Comparison of ENCODE assay signal across 12 mouse cellular contexts in genomic region chr8:84738715-84739400, GRCm38 (mm10). TPM values are rescaled to one million over a fixed set of nuclear protein-coding genes. Genes with fewer than 3 reads are reported as not detected.
DNase-seq lines count a peak whose midpoint lies in the region; ATAC-seq lines count a peak whose summit lies in the region.
"Had no signal": no experiment of that assay in that cellular context is flagged by ENCODE, and none has a peak within 500 bp of the region (broad histone marks: within the 10 kb centered on the region; RNA-seq: fewer than 3 reads in every experiment).

No protein-coding gene starts in this region.

- H3K4me2 ChIP-seq in midbrain, embryonic 11.5 days = no peak overlapping the region
- no peak overlapping the region for H3K4me2 ChIP-seq in midbrain, embryonic 15.5 days
- H3K4me2 ChIP-seq in hindbrain, embryonic 15.5 days = peak overlapping the region; percentile 43
- H3K4me2 ChIP-seq in stomach, embryonic 15.5 days = no peak overlapping the region

- peak overlapping the region; percentile 76; the same call in 1 of the 2 replicates for H3K27ac ChIP-seq in heart, embryonic 10.5 days
- H3K27ac ChIP-seq in midbrain, embryonic 11.5 days (ENCODE audit: low read depth, low read length) = no peak overlapping the region
- H3K27ac ChIP-seq in midbrain, embryonic 15.5 days = no peak overlapping the region
- peak overlapping the region; percentile 37; the same call in 1 of the 2 replicates for H3K27ac ChIP-seq in hindbrain, embryonic 15.5 days (replicated peaks)
- H3K27ac ChIP-seq in stomach, embryonic 15.5 days = peak overlapping the region; percentile 3

- H3K27me3 ChIP-seq in heart, embryonic 10.5 days (ENCODE audit: insufficient read depth, poor library complexity, severe bottlenecking) = peaks cover 96% of the 10 kb centered on the region
- H3K27me3 ChIP-seq in midbrain, embryonic 11.5 days (ENCODE audit: control insufficient read depth, insufficient read depth, low read length) = peaks cover 97% of the 10 kb centered on the region
- peaks cover 63% of the 10 kb centered on the region for H3K27me3 ChIP-seq in midbrain, embryonic 15.5 days (replicated peaks)
- H3K27me3 ChIP-seq in hindbrain, embryonic 15.5 days = peaks cover 59% of the 10 kb centered on the region
- H3K27me3 ChIP-seq in stomach, embryonic 15.5 days (replicated peaks) = no peaks in the 10 kb centered on the region

- peaks cover 72% of the 10 kb centered on the region for H3K4me1 ChIP-seq in heart, embryonic 10.5 days
- H3K4me1 ChIP-seq in midbrain, embryonic 11.5 days (ENCODE audit: control insufficient read depth, insufficient read depth, low read length) = peaks cover 32% of the 10 kb centered on the region
- peaks cover 54% of the 10 kb centered on the region for H3K4me1 ChIP-seq in midbrain, embryonic 15.5 days
- H3K4me1 ChIP-seq in hindbrain, embryonic 15.5 days (replicated peaks) = peaks cover 80% of the 10 kb centered on the region
- peaks cover 68% of the 10 kb centered on the region for H3K4me1 ChIP-seq in stomach, embryonic 15.5 days

- 54% methylated on average over 10 of the region's 10 CpGs for WGBS in heart, embryonic 10.5 days
- 23% methylated on average over 10 of the region's 10 CpGs for WGBS in midbrain, embryonic 11.5 days
- 37% methylated on average over 10 of the region's 10 CpGs for WGBS in midbrain, embryonic 15.5 days
- WGBS in hindbrain, embryonic 15.5 days = 38% methylated on average over 10 of the region's 10 CpGs
- WGBS in stomach, embryonic 15.5 days = 67% methylated on average over 10 of the region's 10 CpGs

- DNase-seq in heart, embryonic 10.5 days (ENCODE audit: low spot score) = no peak
- DNase-seq in heart, postnatal 14 days = no peak
- DNase-seq in midbrain, embryonic 11.5 days (ENCODE audit: low spot score, missing footprints) = peak; percentile 90
- no peak for DNase-seq in cerebellum, adult 9-10 months
- DNase-seq: B cell, adult 2 months; kidney, adult 18-20 months; right cerebral cortex, postnatal 25 days had no signal

- no peak for ATAC-seq in midbrain, embryonic 11.5 days (ENCODE audit: low FRiP score)
- no peak for ATAC-seq in midbrain, embryonic 15.5 days (replicated peaks)
- ATAC-seq in hindbrain, embryonic 15.5 days (ENCODE audit: low FRiP score, low read depth) = no peak
- ATAC-seq in stomach, embryonic 15.5 days (ENCODE audit: insufficient read depth, low FRiP score, low read depth) = no peak
- ATAC-seq in frontal cortex, adult (ENCODE audit: low TSS enrichment) = no peak

- intact Hi-C loops in heart, postnatal 14 days (cut with DNase I) = no loop called here

- no peaks in the 10 kb centered on the region for H3K9me3 ChIP-seq in heart, embryonic 10.5 days
- H3K9me3 ChIP-seq in midbrain, embryonic 11.5 days (ENCODE audit: control insufficient read depth, low read length) = no peaks in the 10 kb centered on the region
- no peaks in the 10 kb centered on the region for H3K9me3 ChIP-seq in midbrain, embryonic 15.5 days
- H3K9me3 ChIP-seq in hindbrain, embryonic 15.5 days = no peaks in the 10 kb centered on the region
- no peaks in the 10 kb centered on the region for H3K9me3 ChIP-seq in stomach, embryonic 15.5 days

- H3K9ac ChIP-seq in midbrain, embryonic 11.5 days (ENCODE audit: low read length) = peak overlapping the region; percentile 33
- H3K9ac ChIP-seq in midbrain, embryonic 15.5 days = no peak overlapping the region
- no peak overlapping the region for H3K9ac ChIP-seq in hindbrain, embryonic 15.5 days
- no peak overlapping the region for H3K9ac ChIP-seq in stomach, embryonic 15.5 days

- H3K36me3 ChIP-seq in heart, embryonic 10.5 days = no peaks in the 10 kb centered on the region
- no peaks in the 10 kb centered on the region for H3K36me3 ChIP-seq in midbrain, embryonic 11.5 days (ENCODE audit: control insufficient read depth, insufficient read depth, low read length)
- H3K36me3 ChIP-seq in midbrain, embryonic 15.5 days (replicated peaks) = no peaks in the 10 kb centered on the region
- no peaks in the 10 kb centered on the region for H3K36me3 ChIP-seq in hindbrain, embryonic 15.5 days
- no peaks in the 10 kb centered on the region for H3K36me3 ChIP-seq in stomach, embryonic 15.5 days

- H3K4me3 ChIP-seq in heart, embryonic 10.5 days = no peak overlapping the region
- H3K4me3 ChIP-seq in midbrain, embryonic 11.5 days (ENCODE audit: low read depth, low read length) = no peak overlapping the region
- H3K4me3 ChIP-seq in midbrain, embryonic 15.5 days = no peak overlapping the region
- H3K4me3 ChIP-seq in hindbrain, embryonic 15.5 days = no peak overlapping the region
- no peak overlapping the region for H3K4me3 ChIP-seq in stomach, embryonic 15.5 days (replicated peaks)
- H3K4me3 ChIP-seq: myocyte had no signal

RNA-seq across cellular contexts. Expression of gene G430095P16Rik, which starts 16.1 kb away (rescaled TPM):
- polyA plus RNA-seq in heart, embryonic 10.5 days (2016; fragmentation: Nextera tagmentation; extraction: Ambion mirVana) = 2.1 and 3.2 TPM in 2 replicates
- under 1 TPM; 0.54 to 0.69 TPM for total RNA-seq in heart, postnatal 14 days (2021)
- polyA plus RNA-seq in midbrain, embryonic 11.5 days (2014; fragmentation: Nextera tagmentation; extraction: Ambion mirVana) = 1.6 and 1.9 TPM in 2 replicates
- 0.97 and 1.8 TPM in 2 replicates for polyA plus RNA-seq in midbrain, embryonic 15.5 days (2015; fragmentation: Nextera tagmentation; extraction: Ambion mirVana)
- polyA plus RNA-seq in hindbrain, embryonic 15.5 days (2015; fragmentation: Nextera tagmentation; extraction: Ambion mirVana) = 1.2 and 1.7 TPM in 2 replicates
- polyA plus RNA-seq in stomach, embryonic 15.5 days (2015; fragmentation: Nextera tagmentation; extraction: Ambion mirVana) = 3.5 and 4.1 TPM in 2 replicates

RNA-seq across cellular contexts. Expression of gene Lyl1, which starts 37.6 kb away (rescaled TPM):
- polyA plus RNA-seq in heart, embryonic 10.5 days (2016; fragmentation: Nextera tagmentation; extraction: Ambion mirVana) = 18.5 and 19.3 TPM in 2 replicates
- total RNA-seq in heart, postnatal 14 days (2021) = 1 to 10 TPM; 5.8 to 6.7 TPM
- 5.1 and 6.5 TPM in 2 replicates for polyA plus RNA-seq in midbrain, embryonic 11.5 days (2014; fragmentation: Nextera tagmentation; extraction: Ambion mirVana)
- polyA plus RNA-seq in midbrain, embryonic 15.5 days (2015; fragmentation: Nextera tagmentation; extraction: Ambion mirVana) = 3.4 and 4.2 TPM in 2 replicates
- polyA plus RNA-seq in hindbrain, embryonic 15.5 days (2015; fragmentation: Nextera tagmentation; extraction: Ambion mirVana) = 3.1 and 3.6 TPM in 2 replicates
- 7.1 and 9.7 TPM in 2 replicates for polyA plus RNA-seq in stomach, embryonic 15.5 days (2015; fragmentation: Nextera tagmentation; extraction: Ambion mirVana)
- polyA plus RNA-seq: myocyte had no signal

RNA-seq across cellular contexts. Expression of gene Nacc1, which starts 51.2 kb away (rescaled TPM):
- 22.2 and 25.0 TPM in 2 replicates for polyA plus RNA-seq in heart, embryonic 10.5 days (2016; fragmentation: Nextera tagmentation; extraction: Ambion mirVana)
- total RNA-seq in heart, postnatal 14 days (2021) = 10 to 100 TPM; 35.6 to 40.5 TPM
- polyA plus RNA-seq in midbrain, embryonic 11.5 days (2014; fragmentation: Nextera tagmentation; extraction: Ambion mirVana) = 18.6 and 21.4 TPM in 2 replicates
- polyA plus RNA-seq in midbrain, embryonic 15.5 days (2015; fragmentation: Nextera tagmentation; extraction: Ambion mirVana) = 16.3 and 17.2 TPM in 2 replicates
- polyA plus RNA-seq in hindbrain, embryonic 15.5 days (2015; fragmentation: Nextera tagmentation; extraction: Ambion mirVana) = 13.6 and 16.1 TPM in 2 replicates
- 15.8 and 17.4 TPM in 2 replicates for polyA plus RNA-seq in stomach, embryonic 15.5 days (2015; fragmentation: Nextera tagmentation; extraction: Ambion mirVana)

RNA-seq across cellular contexts. Expression of gene Trmt1, which starts 52.8 kb away (rescaled TPM):
- polyA plus RNA-seq in heart, embryonic 10.5 days (2016; fragmentation: Nextera tagmentation; extraction: Ambion mirVana) = 59.8 and 64.6 TPM in 2 replicates
- 10 to 100 TPM; 32.5 to 35.2 TPM for total RNA-seq in heart, postnatal 14 days (2021)
- polyA plus RNA-seq in midbrain, embryonic 11.5 days (2014; fragmentation: Nextera tagmentation; extraction: Ambion mirVana) = 39.9 and 45.6 TPM in 2 replicates
- polyA plus RNA-seq in midbrain, embryonic 15.5 days (2015; fragmentation: Nextera tagmentation; extraction: Ambion mirVana) = 63.3 and 66.7 TPM in 2 replicates
- 62.5 and 65.9 TPM in 2 replicates for polyA plus RNA-seq in hindbrain, embryonic 15.5 days (2015; fragmentation: Nextera tagmentation; extraction: Ambion mirVana)
- 56.2 and 63.9 TPM in 2 replicates for polyA plus RNA-seq in stomach, embryonic 15.5 days (2015; fragmentation: Nextera tagmentation; extraction: Ambion mirVana)

Comparison
In these comparisons a context has a peak if more than half of its experiments do, and no peak if none do; other contexts are left out.
1. H3K27ac ChIP-seq: peak in heart, embryonic 10.5 days (single experiment), hindbrain, embryonic 15.5 days (single experiment) and stomach, embryonic 15.5 days (single experiment); none in midbrain, embryonic 11.5 days (single experiment) and midbrain, embryonic 15.5 days (single experiment).